ENCODE assay signal across 8 mouse cellular contexts in the genomic region with DNA sequence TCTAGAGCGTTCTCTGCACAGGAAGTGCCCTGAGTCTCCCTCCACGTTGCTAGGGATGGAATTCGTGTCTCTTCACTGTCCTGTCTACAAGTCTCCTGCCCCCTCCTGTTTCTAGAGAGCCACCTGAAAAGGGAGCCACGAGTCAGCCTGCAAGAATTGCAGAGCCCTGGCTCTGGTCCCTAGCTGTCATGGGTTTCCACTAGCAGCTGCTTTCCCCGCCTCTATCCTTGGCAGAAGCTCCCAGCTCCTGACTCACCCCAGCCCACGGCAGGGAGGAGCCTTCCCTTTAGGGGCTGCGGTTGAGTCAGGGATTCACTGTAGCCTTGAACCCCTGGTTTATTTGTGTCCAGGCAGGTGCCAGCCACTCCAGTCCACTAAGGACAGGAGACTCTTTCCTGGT. TPM values are rescaled to one million over a fixed set of nuclear protein-coding genes. Genes with fewer than 3 reads are reported as not detected.
DNase-seq lines count a peak whose midpoint lies in the region; ATAC-seq and TF ChIP-seq lines count a peak whose summit lies in the region.

No protein-coding gene starts in this region.

- no peaks in the 10 kb centered on the region for H3K9me3 ChIP-seq in heart, embryonic 10.5 days
- no peaks in the 10 kb centered on the region for H3K9me3 ChIP-seq in stomach, embryonic 15.5 days

- H3K27me3 ChIP-seq in kidney, adult 2 months (replicated peaks; ENCODE audit: control insufficient read depth, insufficient read depth, low read length), result no peaks in the 10 kb centered on the region
- H3K27me3 ChIP-seq in heart, embryonic 10.5 days (ENCODE audit: insufficient read depth, poor library complexity, severe bottlenecking), result peaks cover 28% of the 10 kb centered on the region; the same call in 1 of the 2 replicates
- H3K27me3 ChIP-seq in stomach, embryonic 15.5 days (replicated peaks), result no peaks in the 10 kb centered on the region

- peak; percentile 47; the same call in 1 of the 2 replicates for ATAC-seq in stomach, embryonic 15.5 days (ENCODE audit: insufficient read depth, low FRiP score, low read depth)
- ATAC-seq in megakaryocyte progenitor cell, adult 5-6 weeks (replicated peaks; ENCODE audit: poor library complexity), result no peak

- H3K4me3 ChIP-seq in kidney, adult 2 months (ENCODE audit: insufficient read depth, low read depth, low read length), result no peak overlapping the region
- peak overlapping the region; percentile 3; the same call in 1 of the 2 replicates for H3K4me3 ChIP-seq in heart, embryonic 10.5 days
- H3K4me3 ChIP-seq in stomach, embryonic 15.5 days (replicated peaks), result no peak overlapping the region

- no peak for TF ChIP-seq CTCF in kidney, adult 2 months (conservative IDR thresholded peaks at IDR 0.05; ENCODE audit: insufficient read depth, insufficient read length, low read depth, low read length)

- peaks cover 12% of the 10 kb centered on the region; the same call in 1 of the 2 replicates for H3K4me1 ChIP-seq in kidney, adult 2 months (ENCODE audit: control insufficient read depth, insufficient read depth, low read length)
- peaks cover 8% of the 10 kb centered on the region for H3K4me1 ChIP-seq in heart, embryonic 10.5 days
- H3K4me1 ChIP-seq in stomach, embryonic 15.5 days, result peaks cover 6% of the 10 kb centered on the region; the same call in 1 of the 2 replicates

- H3K27ac ChIP-seq in kidney, adult 2 months (ENCODE audit: insufficient read depth, low read depth, low read length), result no peak overlapping the region
- H3K27ac ChIP-seq in heart, embryonic 10.5 days, result no peak overlapping the region
- H3K27ac ChIP-seq in stomach, embryonic 15.5 days, result no peak overlapping the region

- intact Hi-C loops in left cerebral cortex, postnatal 10 days (cut with DNase I), result no loop called here

- H3K36me3 ChIP-seq in kidney, adult 2 months (ENCODE audit: control insufficient read depth, insufficient read depth, low read length), result no peaks in the 10 kb centered on the region
- no peaks in the 10 kb centered on the region for H3K36me3 ChIP-seq in heart, embryonic 10.5 days
- no peaks in the 10 kb centered on the region for H3K36me3 ChIP-seq in stomach, embryonic 15.5 days

- H3K4me2 ChIP-seq in stomach, embryonic 15.5 days, result no peak overlapping the region

- 30% methylated on average over 7 of the region's 7 CpGs for WGBS in kidney, adult 2 months
- WGBS in heart, embryonic 10.5 days, result 25% methylated on average over 7 of the region's 7 CpGs
- WGBS in stomach, embryonic 15.5 days, result 23% methylated on average over 7 of the region's 7 CpGs

- H3K9ac ChIP-seq in stomach, embryonic 15.5 days, result no peak overlapping the region

- no peak for TF ChIP-seq POLR2A in kidney, adult 2 months (IDR thresholded peaks at IDR 0.05; ENCODE audit: low read depth, low read length)

- peak; percentile 32 to 33 for DNase-seq in kidney, postnatal 36 days
- no peak for DNase-seq in kidney, adult 2 months
- DNase-seq in adrenal gland, postnatal 36 days, result peak; percentile 92 to 93
- no peak for DNase-seq in heart, embryonic 10.5 days (ENCODE audit: low spot score)
- peak; percentile 65 to 79 for DNase-seq in left cerebral cortex, postnatal 10 days (ENCODE audit: extremely low spot score in 1 of 2, low spot score in 2 of 2)
- no peak for DNase-seq in spleen, postnatal 4 days (ENCODE audit: low spot score in 2 of 2)

RNA-seq across cellular contexts. Expression of gene Plxdc1, which starts 15.0 kb away (rescaled TPM):
- 1.0 TPM in 2 replicates for polyA plus RNA-seq in kidney, adult 2 months (2012; rRNA removed)
- total RNA-seq in adrenal gland, postnatal 36 days (2021), result 10 to 100 TPM in 1 of 2 experiments, 1 to 10 TPM in 1; 7.1 to 17.2 TPM
- polyA plus RNA-seq in heart, embryonic 10.5 days (2016; fragmentation: Nextera tagmentation; extraction: Ambion mirVana), result not detected in 2 replicates
- 1 to 10 TPM; 5.9 to 8.3 TPM for total RNA-seq in left cerebral cortex, postnatal 10 days (2021)
- 0.73 and 1.0 TPM in 2 replicates for polyA plus RNA-seq in stomach, embryonic 15.5 days (2015; fragmentation: Nextera tagmentation; extraction: Ambion mirVana)
- 2.3 and 3.0 TPM in 2 replicates for total RNA-seq in megakaryocyte progenitor cell, adult 5-6 weeks (2015)
- 0.92 and 1.0 TPM in 2 replicates for total RNA-seq in megakaryocyte progenitor cell, adult 5-6 weeks (2017)

RNA-seq across cellular contexts. Expression of gene Arl5c, which starts 24.7 kb away (rescaled TPM):
- polyA plus RNA-seq in kidney, adult 2 months (2012; rRNA removed), result 0.75 and 2.8 TPM in 2 replicates
- total RNA-seq in adrenal gland, postnatal 36 days (2021), result under 1 TPM; 0.76 to 0.92 TPM
- 9.8 and 15.7 TPM in 2 replicates for polyA plus RNA-seq in heart, embryonic 10.5 days (2016; fragmentation: Nextera tagmentation; extraction: Ambion mirVana)
- 1 to 10 TPM; 2.6 to 3.7 TPM for total RNA-seq in left cerebral cortex, postnatal 10 days (2021)
- polyA plus RNA-seq in stomach, embryonic 15.5 days (2015; fragmentation: Nextera tagmentation; extraction: Ambion mirVana), result 8.2 and 13.4 TPM in 2 replicates
- total RNA-seq in megakaryocyte progenitor cell, adult 5-6 weeks (2015), result 3.9 and 6.1 TPM in 2 replicates
- 2.5 and 7.6 TPM in 2 replicates for total RNA-seq in megakaryocyte progenitor cell, adult 5-6 weeks (2017)

RNA-seq across cellular contexts. Expression of gene Cacnb1, which starts 51.6 kb away (rescaled TPM):
- polyA plus RNA-seq in kidney, adult 2 months (2012; rRNA removed), result 6.1 and 7.6 TPM in 2 replicates
- total RNA-seq in adrenal gland, postnatal 36 days (2021), result 1 to 10 TPM; 6.9 to 8.4 TPM
- polyA plus RNA-seq in heart, embryonic 10.5 days (2016; fragmentation: Nextera tagmentation; extraction: Ambion mirVana), result 4.6 and 5.3 TPM in 2 replicates
- total RNA-seq in left cerebral cortex, postnatal 10 days (2021), result 100 to 1,000 TPM; 118 to 121 TPM
- 7.3 and 9.5 TPM in 2 replicates for polyA plus RNA-seq in stomach, embryonic 15.5 days (2015; fragmentation: Nextera tagmentation; extraction: Ambion mirVana)
- 0.17 and 1.2 TPM in 2 replicates for total RNA-seq in megakaryocyte progenitor cell, adult 5-6 weeks (2015)
- 0.41 and 0.92 TPM in 2 replicates for total RNA-seq in megakaryocyte progenitor cell, adult 5-6 weeks (2017)

RNA-seq across cellular contexts. Expression of gene Rpl19, which starts 55.3 kb away (rescaled TPM):
- polyA plus RNA-seq in kidney, adult 2 months (2012; rRNA removed), result 503 and 653 TPM in 2 replicates
- total RNA-seq in adrenal gland, postnatal 36 days (2021), result 1,000 to 10,000 TPM; 1,174 to 1,217 TPM
- polyA plus RNA-seq in heart, embryonic 10.5 days (2016; fragmentation: Nextera tagmentation; extraction: Ambion mirVana), result 867 and 1,011 TPM in 2 replicates
- total RNA-seq in left cerebral cortex, postnatal 10 days (2021), result 100 to 1,000 TPM; 571 to 605 TPM
- 855 and 1,061 TPM in 2 replicates for polyA plus RNA-seq in stomach, embryonic 15.5 days (2015; fragmentation: Nextera tagmentation; extraction: Ambion mirVana)
- 3,659 and 3,794 TPM in 2 replicates for total RNA-seq in megakaryocyte progenitor cell, adult 5-6 weeks (2015)
- 1,648 and 1,816 TPM in 2 replicates for total RNA-seq in megakaryocyte progenitor cell, adult 5-6 weeks (2017)

Comparison
In these comparisons a context has a peak if more than half of its experiments do, and no peak if none do; other contexts are left out.
1. DNase-seq: peak in kidney, postnatal 36 days (2 of 2), adrenal gland, postnatal 36 days (2 of 2) and left cerebral cortex, postnatal 10 days (2 of 2); none in kidney, adult 2 months (single experiment), heart, embryonic 10.5 days (single experiment) and spleen, postnatal 4 days (0 of 2).
2. RNA of gene Cacnb1, which starts 51.6 kb away (total RNA-seq): 118 to 121 TPM in left cerebral cortex, postnatal 10 days; 6.9 to 8.4 TPM in adrenal gland, postnatal 36 days and 0.17 to 1.2 TPM in megakaryocyte progenitor cell, adult 5-6 weeks; every median in the first group is over 10 times any median in the second.